Mouse (Mus musculus): ENCODE data around the gene Gata3. TPM values are rescaled to one million over a fixed set of nuclear protein-coding genes. Genes with fewer than 3 reads are reported as not detected.

The Gata3 gene
- total and polyA plus RNA-seq, 3 experiments = 0.08 to 0.63 (median 0.11) TPM

DNA sequence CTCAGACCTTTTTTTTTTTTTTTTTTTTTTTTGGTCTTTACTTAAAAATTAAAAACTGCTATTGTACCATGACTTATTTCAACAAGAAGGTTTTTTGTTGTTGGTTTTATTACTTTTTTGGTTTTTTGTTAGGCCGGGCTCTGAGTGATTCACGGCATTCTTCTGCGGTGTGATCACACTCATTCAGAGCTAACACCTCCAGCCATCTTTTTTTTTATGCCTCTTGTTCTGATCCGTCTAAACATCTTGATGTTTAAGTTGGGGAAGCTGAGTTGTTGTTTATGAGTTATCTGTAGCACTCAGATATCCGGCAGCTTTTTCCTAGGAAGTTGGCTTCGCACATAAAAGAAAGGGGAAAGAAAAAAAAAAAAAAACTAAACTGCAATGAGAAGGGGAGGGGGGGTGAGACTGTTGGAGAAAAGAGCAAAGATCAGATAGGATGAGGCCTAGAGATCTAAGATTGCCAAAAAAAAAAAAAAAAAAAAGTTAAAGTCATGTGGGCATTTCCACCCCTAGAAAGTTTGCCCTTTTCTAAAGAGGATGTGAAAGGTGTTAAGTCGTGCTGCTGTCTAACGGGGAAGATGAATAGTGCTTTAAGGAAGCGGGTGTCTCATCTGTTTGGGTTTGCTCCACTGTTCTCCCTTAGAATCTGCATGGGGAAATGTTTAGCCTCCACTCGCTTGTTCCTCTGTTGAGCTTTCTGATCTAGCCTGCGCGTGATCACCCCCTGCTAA lies 22.6 kb downstream of the Gata3 start (continued):
- TF ChIP-seq TBP (conservative IDR thresholded peaks at IDR 0.05; ENCODE audit: low read depth, low read length) (no peak), MAFK (IDR thresholded peaks at IDR 0.05; ENCODE audit: insufficient replicate concordance, low read length) (no peak), SMC3 (IDR thresholded peaks at IDR 0.05; ENCODE audit: low read depth, low read length) (no peak), EP300 (IDR thresholded peaks at IDR 0.05; ENCODE audit: low read length) (peak; percentile 62), GABPA (IDR thresholded peaks at IDR 0.05; ENCODE audit: insufficient replicate concordance, low read depth, low read length) (no peak), HCFC1 (IDR thresholded peaks at IDR 0.05; ENCODE audit: low read depth, low read length) (no peak), TCF12 (IDR thresholded peaks at IDR 0.05; ENCODE audit: low read depth, low read length) (no peak), CHD1 (IDR thresholded peaks at IDR 0.05; ENCODE audit: low read depth, low read length) (no peak), BHLHE40 (IDR thresholded peaks at IDR 0.05; ENCODE audit: low read depth, low read length) (peak; percentile 63), UBTF (IDR thresholded peaks at IDR 0.05; ENCODE audit: low read depth, low read length) (no peak), E2F4 (IDR thresholded peaks at IDR 0.05; ENCODE audit: insufficient replicate concordance, low read depth, low read length) (no peak), PAX5 (IDR thresholded peaks at IDR 0.05; ENCODE audit: low read length) (no peak), POLR2AphosphoS2 (IDR thresholded peaks at IDR 0.05; ENCODE audit: low read depth, low read length) (no peak), JUN (IDR thresholded peaks at IDR 0.05; ENCODE audit: insufficient read depth, low read depth, low read length) (no peak), ELF1 (IDR thresholded peaks at IDR 0.05; ENCODE audit: low read depth, low read length) (no peak), RCOR1 (conservative IDR thresholded peaks at IDR 0.05; ENCODE audit: low read depth, low read length) (no peak)

DNA sequence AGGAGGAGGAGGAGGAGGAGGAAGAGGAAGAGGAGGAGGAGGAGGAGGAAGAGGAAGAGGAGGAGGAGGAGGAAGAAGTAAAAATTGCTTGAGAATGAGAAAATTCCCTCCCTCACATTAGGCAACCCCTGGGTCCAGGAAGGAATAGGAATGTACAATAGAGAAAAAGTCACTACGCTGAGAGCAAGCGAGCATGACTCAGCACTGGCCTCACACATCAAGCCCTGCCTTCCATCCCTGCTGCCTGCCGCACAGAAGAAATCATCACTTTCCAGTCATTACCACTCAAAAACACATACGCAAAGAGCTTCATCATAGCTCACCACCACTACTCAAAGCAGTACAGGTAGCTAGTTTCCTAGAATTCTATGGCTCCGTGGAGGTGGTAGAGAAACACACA lies 29.1 kb downstream of the Gata3 start:
- no peak for DNase-seq (ENCODE audit: extremely low read depth)
- Histone ChIP-seq H3K27me3 (replicated peaks) (no peaks in the 10 kb centered on the region), H3K4me2 (ENCODE audit: insufficient read depth, low read depth, poor library complexity, severe bottlenecking) (no peak overlapping the region), H3K9ac (ENCODE audit: insufficient read depth, low read depth) (no peak overlapping the region), H3K27ac (ENCODE audit: insufficient read depth, low read depth) (no peak overlapping the region), H3K36me3 (replicated peaks in 1 of 2; ENCODE audit: control insufficient read depth in 1 of 2, insufficient read depth in 1 of 2, low read length in 1 of 2) (peaks cover 0 to 3% of the 10 kb centered on the region in 2 experiments), H3K4me3 (replicated peaks in 1 of 3; ENCODE audit: low read depth in 2 of 3, low read length in 2 of 3, poor library complexity in 1 of 3) (no peak overlapping the region), H3K4me1 (ENCODE audit: control insufficient read depth in 1 of 2, insufficient read depth in 2 of 2) (peaks cover 0 to 5% of the 10 kb centered on the region in 2 experiments; a peak in 2 of 4 replicates), H3K79me2 (replicated peaks; ENCODE audit: control insufficient read depth, extremely low read depth, insufficient read depth, poor library complexity, severe bottlenecking) (no peaks in the 10 kb centered on the region), H3K9me3 (replicated peaks; ENCODE audit: low read length) (no peaks in the 10 kb centered on the region)
- in situ Hi-C loops (cut with MboI; ENCODE audit: low pct_ligation_motif_present, low pct_unique_long_range_greater_than_20kb, low sequenced_read_pairs) (no loop called here), dilution Hi-C loops (cut with MboI; ENCODE audit: extremely low pct_ligation_motif_present, extremely low pct_unique_long_range_greater_than_20kb, low sequenced_read_pairs) (no loop called here)
- TF ChIP-seq MAFK (IDR thresholded peaks at IDR 0.05; ENCODE audit: insufficient replicate concordance, low read length) (no peak), CTCF (conservative IDR thresholded peaks at IDR 0.05 in 1 of 2, IDR thresholded peaks at IDR 0.05 in 1 of 2; ENCODE audit: low read depth in 2 of 2, low read length in 2 of 2) (no peak), TCF12 (IDR thresholded peaks at IDR 0.05; ENCODE audit: low read depth, low read length) (no peak), CHD1 (IDR thresholded peaks at IDR 0.05; ENCODE audit: low read depth, low read length) (no peak), HCFC1 (IDR thresholded peaks at IDR 0.05; ENCODE audit: low read depth, low read length) (no peak), MEF2A (IDR thresholded peaks at IDR 0.05; ENCODE audit: borderline replicate concordance, low read depth, low read length) (no peak), BHLHE40 (IDR thresholded peaks at IDR 0.05; ENCODE audit: low read depth, low read length) (no peak), ELF1 (IDR thresholded peaks at IDR 0.05; ENCODE audit: low read depth, low read length) (no peak), CHD2 (IDR thresholded peaks at IDR 0.05; ENCODE audit: low read length) (no peak), RCOR1 (conservative IDR thresholded peaks at IDR 0.05; ENCODE audit: low read depth, low read length) (no peak), PAX5 (IDR thresholded peaks at IDR 0.05; ENCODE audit: low read length) (no peak)

All from CH12.LX (cell line).